Mouse (Mus musculus) hindbrain, embryonic 15.5 days (tissue): ENCODE data around the gene Cd40lg. TPM values are rescaled to one million over a fixed set of nuclear protein-coding genes. Genes with fewer than 3 reads are reported as not detected.

Source experiments
- ATAC-seq: fragments of 200-750 bp; cut with Nextera tagmentation; 2 replicates; pipeline ENCODE4 v1.8.0; 2017; ENCODE audit warnings: low read depth, moderate number of reproducible peaks, moderate TSS enrichment; ENCODE audit not compliant: low FRiP score
- H3K27ac ChIP-seq: fragments of 300-500 bp; sonication (generic); replicated peaks from 2 replicates; pipeline ENCODE4 v1.5.1; 2015; ENCODE audit warnings: mild to moderate bottlenecking, inconsistent platforms
- H3K27me3 ChIP-seq: fragments of 300-500 bp; sonication (generic); 2 replicates; pipeline ENCODE4 v1.6.1; 2015; ENCODE audit warnings: control low read depth, inconsistent platforms
- H3K36me3 ChIP-seq: fragments of 300-500 bp; sonication (generic); 2 replicates; pipeline ENCODE4 v1.6.1; 2015; ENCODE audit warnings: control low read depth, inconsistent platforms
- H3K4me1 ChIP-seq: fragments of 300-500 bp; sonication (generic); replicated peaks from 2 replicates; pipeline ENCODE4 v1.6.1; 2015; ENCODE audit warnings: control low read depth, inconsistent platforms
- H3K4me2 ChIP-seq: fragments of 300-500 bp; sonication (generic); 2 replicates; pipeline ENCODE4 v1.6.1; 2015; ENCODE audit warnings: moderate library complexity, mild to moderate bottlenecking, inconsistent platforms
- H3K4me3 ChIP-seq: fragments of 300-500 bp; sonication (generic); 2 replicates; pipeline ENCODE4 v1.5.1; 2015; ENCODE audit warnings: mild to moderate bottlenecking, inconsistent platforms
- H3K9ac ChIP-seq: fragments of 300-500 bp; sonication (generic); 2 replicates; pipeline ENCODE4 v1.6.1; 2015; ENCODE audit warnings: inconsistent platforms
- H3K9me3 ChIP-seq: fragments of 300-500 bp; sonication (generic); 2 replicates; pipeline ENCODE4 v1.6.1; 2016; ENCODE audit warnings: control low read depth, inconsistent platforms
- WGBS: fragments of 180-500 bp; shearing (Covaris S2); methylation state at CpG from one replicate; pipeline ENCODE4 v1.1.7; 2015; 5-methylcytosine and 5-hydroxymethylcytosine counted together
- polyA plus RNA-seq: library from polyadenylated mRNA; unstranded; fragments of >200 nt; fragmentation: Nextera tagmentation; extraction: Ambion mirVana; gene quantifications from 2 replicates; pipeline ENCODE4 v1.2.1, GENCODE M21; 2015

Cd40lg gene
- polyA plus RNA-seq, result not detected in 2 replicates

DNA sequence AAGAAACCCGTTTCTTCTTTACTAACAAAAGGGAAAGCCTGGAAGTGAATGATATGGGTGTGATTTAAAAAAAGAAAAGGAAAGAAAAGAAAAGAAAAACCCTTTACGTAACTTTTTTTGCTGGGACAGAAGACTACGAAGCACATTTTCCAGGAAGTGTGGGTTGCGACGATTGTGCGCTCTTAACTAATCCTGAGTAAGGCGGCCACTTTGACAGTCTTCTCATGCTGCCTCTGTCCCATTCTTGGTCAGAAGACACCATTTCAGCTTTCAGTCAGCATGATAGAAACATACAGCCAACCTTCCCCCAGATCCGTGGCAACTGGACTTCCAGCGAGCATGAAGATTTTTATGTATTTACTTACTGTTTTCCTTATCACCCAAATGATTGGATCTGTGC is at the start of gene Cd40lg:
Cd40lg (plus strand) TSS at position 268 of the 400 bp plus-strand sequence.
- no peak for ATAC-seq

GRCm38 (mm10) chrX:57166549-57166948 is 45.4 kb upstream of the Cd40lg start:
- Histone ChIP-seq H3K4me3 (no peak overlapping the region), H3K4me1 (no peaks in the 10 kb centered on the region), H3K27me3 (no peaks in the 10 kb centered on the region), H3K9me3 (no peaks in the 10 kb centered on the region), H3K4me2 (no peak overlapping the region), H3K27ac (no peak overlapping the region), H3K36me3 (no peaks in the 10 kb centered on the region), H3K9ac (no peak overlapping the region)
- no peak for ATAC-seq
- WGBS, result 43% methylated on average over 1 of the region's 1 CpGs

More for the DNA sequence above, at the start of gene Cd40lg:
- 86% methylated on average over 9 of the region's 9 CpGs for WGBS
- H3K36me3 ChIP-seq, result no peaks in the 10 kb centered on the region
- no peak within 1 kb of the TSS for H3K4me2 ChIP-seq
- H3K4me3 ChIP-seq, result no peak within 1 kb of the TSS
- H3K9me3 ChIP-seq, result no peaks in the 10 kb centered on the region
- no peaks in the 10 kb centered on the region for H3K4me1 ChIP-seq
- no peaks in the 10 kb centered on the region for H3K27me3 ChIP-seq
- H3K27ac ChIP-seq, result no peak within 1 kb of the TSS
- no peak within 1 kb of the TSS for H3K9ac ChIP-seq

GRCm38 (mm10) chrX:57171269-57171668 is 40.7 kb upstream of the Cd40lg start:
- Histone ChIP-seq H3K27me3 (no peaks in the 10 kb centered on the region), H3K36me3 (no peaks in the 10 kb centered on the region), H3K9me3 (no peaks in the 10 kb centered on the region), H3K4me1 (no peaks in the 10 kb centered on the region), H3K9ac (no peak overlapping the region), H3K4me2 (no peak overlapping the region), H3K4me3 (no peak overlapping the region), H3K27ac (no peak overlapping the region)
- ATAC-seq, result no peak

DNA sequence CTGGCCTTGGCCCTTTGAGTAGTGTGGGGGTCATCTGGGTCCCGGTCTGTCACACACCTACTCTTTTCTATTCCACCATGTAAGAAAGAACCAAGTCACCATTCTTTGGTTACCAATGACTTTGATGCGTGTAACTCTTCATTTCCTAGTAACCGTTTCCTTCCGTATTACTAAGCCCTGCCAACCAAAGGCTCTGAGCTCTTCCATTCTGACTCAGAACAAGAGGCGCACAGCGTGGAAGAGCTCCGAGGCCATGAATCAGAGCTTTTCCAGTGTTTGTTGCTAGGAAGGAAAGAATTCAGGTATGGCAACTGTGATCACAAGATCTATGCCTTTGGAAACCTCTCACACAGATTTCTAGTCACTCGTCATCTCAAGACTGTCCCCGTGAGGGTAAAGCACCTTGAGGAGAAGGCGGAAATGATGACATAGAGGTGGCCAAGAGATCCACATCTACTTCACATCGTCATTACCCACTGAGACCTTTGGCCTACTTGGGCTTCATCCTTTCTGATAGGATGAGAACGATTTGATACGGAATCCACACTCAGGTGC is 34.6 kb upstream of the Cd40lg start:
- no peak overlapping the region for H3K4me2 ChIP-seq
- 96% methylated on average over 13 of the region's 13 CpGs for WGBS
- H3K4me3 ChIP-seq, result no peak overlapping the region
- no peaks in the 10 kb centered on the region for H3K27me3 ChIP-seq
- no peaks in the 10 kb centered on the region for H3K36me3 ChIP-seq
- no peak overlapping the region for H3K27ac ChIP-seq
- H3K4me1 ChIP-seq, result no peaks in the 10 kb centered on the region
- no peak for ATAC-seq
- H3K9ac ChIP-seq, result no peak overlapping the region
- no peaks in the 10 kb centered on the region for H3K9me3 ChIP-seq

DNA sequence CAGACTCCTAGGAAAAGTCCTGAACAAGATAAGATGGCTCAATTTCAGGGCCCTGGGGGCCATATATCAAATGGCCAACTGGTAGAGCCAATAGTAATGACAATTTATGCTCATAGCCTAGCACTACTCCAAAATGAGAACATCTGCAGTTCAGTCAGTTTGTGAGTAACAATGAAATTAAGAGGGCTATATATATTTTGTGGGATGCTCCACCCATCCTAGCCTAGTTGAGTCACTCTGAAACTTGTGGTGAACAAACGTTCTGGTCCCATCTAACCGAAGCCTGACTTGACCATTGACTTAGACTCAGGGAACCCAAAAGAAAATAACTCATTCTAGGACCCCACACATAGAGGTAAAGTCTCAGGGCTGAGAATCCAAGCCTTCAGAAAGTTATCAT is 29.5 kb upstream of the Cd40lg start:
- no peak for ATAC-seq
- H3K9me3 ChIP-seq, result no peaks in the 10 kb centered on the region

GRCm38 (mm10) chrX:57183359-57183758 is 28.6 kb upstream of the Cd40lg start:
- H3K9ac ChIP-seq, result no peak overlapping the region
- no peak overlapping the region for H3K4me3 ChIP-seq
- no peak overlapping the region for H3K4me2 ChIP-seq
- no peak for ATAC-seq
- no peaks in the 10 kb centered on the region for H3K4me1 ChIP-seq
- H3K27me3 ChIP-seq, result no peaks in the 10 kb centered on the region
- H3K36me3 ChIP-seq, result no peaks in the 10 kb centered on the region
- no peak overlapping the region for H3K27ac ChIP-seq
- H3K9me3 ChIP-seq, result no peaks in the 10 kb centered on the region
- 94% methylated on average over 3 of the region's 3 CpGs for WGBS

More for the DNA sequence above, 29.5 kb upstream of the Cd40lg start:
- Histone ChIP-seq H3K9ac (no peak overlapping the region), H3K4me2 (no peak overlapping the region), H3K36me3 (no peaks in the 10 kb centered on the region), H3K4me3 (no peak overlapping the region), H3K27ac (no peak overlapping the region), H3K27me3 (no peaks in the 10 kb centered on the region), H3K4me1 (no peaks in the 10 kb centered on the region)
- 89% methylated on average over 2 of the region's 2 CpGs for WGBS

- H3K27me3 ChIP-seq, result no peaks in the 10 kb centered on the region
- no peak overlapping the region for H3K9ac ChIP-seq
- 84% methylated on average over 8 of the region's 8 CpGs for WGBS
- H3K4me1 ChIP-seq, result no peaks in the 10 kb centered on the region
- H3K27ac ChIP-seq, result no peak overlapping the region
- H3K4me3 ChIP-seq, result no peak overlapping the region
- H3K4me2 ChIP-seq, result no peak overlapping the region
- no peak for ATAC-seq
- no peaks in the 10 kb centered on the region for H3K9me3 ChIP-seq
- H3K36me3 ChIP-seq, result no peaks in the 10 kb centered on the region
These were observed 24.6 kb upstream of the Cd40lg start for GRCm38 (mm10) chrX:57187301-57187700.

- Histone ChIP-seq H3K4me3 (no peak overlapping the region), H3K4me2 (no peak overlapping the region), H3K9ac (no peak overlapping the region), H3K27ac (no peak overlapping the region), H3K9me3 (no peaks in the 10 kb centered on the region), H3K4me1 (no peaks in the 10 kb centered on the region), H3K36me3 (no peaks in the 10 kb centered on the region), H3K27me3 (no peaks in the 10 kb centered on the region)
- ATAC-seq, result no peak
- WGBS, result 84% methylated on average over 5 of the region's 5 CpGs
These were observed 22.6 kb upstream of the Cd40lg start for GRCm38 (mm10) chrX:57189335-57189734.

- no peak for ATAC-seq
- H3K9ac ChIP-seq, result no peak overlapping the region
- WGBS, result 90% methylated on average over 9 of the region's 9 CpGs
- no peaks in the 10 kb centered on the region for H3K27me3 ChIP-seq
- no peaks in the 10 kb centered on the region for H3K9me3 ChIP-seq
- no peaks in the 10 kb centered on the region for H3K36me3 ChIP-seq
- no peak overlapping the region for H3K4me2 ChIP-seq
- H3K27ac ChIP-seq, result no peak overlapping the region
- no peaks in the 10 kb centered on the region for H3K4me1 ChIP-seq
- H3K4me3 ChIP-seq, result no peak overlapping the region
These were observed 15.6 kb upstream of the Cd40lg start for GRCm38 (mm10) chrX:57196319-57196718.

- no peaks in the 10 kb centered on the region for H3K36me3 ChIP-seq
- no peak for ATAC-seq
- no peaks in the 10 kb centered on the region for H3K9me3 ChIP-seq
- no peaks in the 10 kb centered on the region for H3K4me1 ChIP-seq
- WGBS, result 33% methylated on average over 2 of the region's 2 CpGs
- H3K27ac ChIP-seq, result no peak overlapping the region
- H3K9ac ChIP-seq, result no peak overlapping the region
- H3K4me3 ChIP-seq, result no peak overlapping the region
- H3K27me3 ChIP-seq, result no peaks in the 10 kb centered on the region
- no peak overlapping the region for H3K4me2 ChIP-seq
These were observed 13.9 kb upstream of the Cd40lg start for GRCm38 (mm10) chrX:57198036-57198435.

DNA sequence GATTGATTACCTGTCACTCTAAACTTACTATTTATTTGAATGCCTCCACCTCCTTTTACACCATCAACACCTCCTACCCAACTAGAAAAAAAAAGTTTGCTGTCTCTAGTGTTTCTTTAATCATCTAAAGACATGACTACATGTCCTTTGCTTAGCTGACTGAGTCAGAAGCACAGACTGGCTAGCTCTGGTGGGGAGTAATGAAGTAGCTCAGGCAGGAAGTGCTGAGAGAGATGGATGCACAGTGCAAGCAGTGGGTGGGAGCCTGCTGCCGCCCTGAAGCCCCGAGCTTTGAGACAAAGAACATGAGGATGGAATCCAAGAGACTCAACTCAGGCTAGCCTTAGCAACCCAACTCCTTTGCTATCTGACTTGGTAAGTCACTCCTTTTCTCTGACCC is 11.5 kb upstream of the Cd40lg start:
- ATAC-seq, result no peak
- H3K27ac ChIP-seq, result no peak overlapping the region
- WGBS, result 70% methylated on average over 2 of the region's 2 CpGs

GRCm38 (mm10) chrX:57210591-57210990 is 1.4 kb upstream of the Cd40lg start:
- WGBS, result 67% methylated on average over 1 of the region's 1 CpGs
- ATAC-seq, result no peak

More for the DNA sequence above, 11.5 kb upstream of the Cd40lg start:
- no peaks in the 10 kb centered on the region for H3K9me3 ChIP-seq
- no peak overlapping the region for H3K9ac ChIP-seq
- H3K4me1 ChIP-seq, result no peaks in the 10 kb centered on the region
- H3K27me3 ChIP-seq, result no peaks in the 10 kb centered on the region
- H3K4me3 ChIP-seq, result no peak overlapping the region
- no peak overlapping the region for H3K4me2 ChIP-seq
- H3K36me3 ChIP-seq, result no peaks in the 10 kb centered on the region

GRCm38 (mm10) chrX:57212862-57213261 is 919 bp downstream of the Cd40lg start:
- no peak overlapping the region for H3K4me3 ChIP-seq
- no peak overlapping the region for H3K27ac ChIP-seq
- no peaks in the 10 kb centered on the region for H3K4me1 ChIP-seq
- 87% methylated on average over 3 of the region's 3 CpGs for WGBS
- H3K9ac ChIP-seq, result no peak overlapping the region
- H3K9me3 ChIP-seq, result no peaks in the 10 kb centered on the region
- no peak overlapping the region for H3K4me2 ChIP-seq
- H3K36me3 ChIP-seq, result no peaks in the 10 kb centered on the region
- no peaks in the 10 kb centered on the region for H3K27me3 ChIP-seq
- no peak for ATAC-seq

More at GRCm38 (mm10) chrX:57210591-57210990, 1.4 kb upstream of the Cd40lg start:
- Histone ChIP-seq H3K4me1 (no peaks in the 10 kb centered on the region), H3K27ac (no peak overlapping the region), H3K9ac (no peak overlapping the region), H3K27me3 (no peaks in the 10 kb centered on the region), H3K9me3 (no peaks in the 10 kb centered on the region), H3K4me2 (no peak overlapping the region), H3K36me3 (no peaks in the 10 kb centered on the region), H3K4me3 (no peak overlapping the region)
